Comparison of ENCODE assay signal across 22 mouse cellular contexts in the genomic region with DNA sequence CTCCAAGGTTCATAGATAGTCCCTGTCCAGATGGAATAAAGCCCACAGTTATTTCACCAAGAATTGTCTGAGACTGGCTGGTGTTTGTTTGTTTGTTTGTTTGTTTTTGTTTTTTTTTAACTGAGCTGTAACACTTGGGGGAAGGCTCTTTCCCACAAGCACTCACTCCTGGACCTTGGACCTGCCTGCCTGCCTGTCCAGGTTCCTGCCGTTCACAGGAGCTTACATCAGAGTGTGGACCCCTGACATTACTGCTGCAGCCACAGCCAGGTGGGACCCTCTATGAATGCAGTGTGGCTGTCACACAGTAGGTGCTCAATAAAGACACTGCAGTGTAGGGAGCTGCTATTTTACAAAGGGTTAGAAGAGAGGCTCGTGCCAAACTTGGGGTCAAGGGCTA.
"Had no signal": no experiment of that assay in that cellular context is flagged by ENCODE, and none has a peak within 500 bp of the region (broad histone marks: within the 10 kb centered on the region; RNA-seq: fewer than 3 reads in every experiment).

No protein-coding gene starts in this region.

- H3K4me2 ChIP-seq: forebrain, embryonic 15.5 days; heart, embryonic 12.5 days; hindbrain, embryonic 12.5 days; hindbrain, embryonic 14.5 days; intestine, embryonic 15.5 days; limb, embryonic 13.5 days; limb, embryonic 15.5 days; liver, embryonic 12.5 days had no signal

- H3K36me3 ChIP-seq: forebrain, embryonic 15.5 days; heart, embryonic 10.5 days; hindbrain, embryonic 10.5 days; hindbrain, embryonic 12.5 days; intestine, embryonic 15.5 days; limb, embryonic 13.5 days; liver, embryonic 12.5 days had no signal

- H3K27me3 ChIP-seq: forebrain, embryonic 15.5 days; heart, embryonic 12.5 days; hindbrain, embryonic 12.5 days; intestine, embryonic 15.5 days; limb, embryonic 13.5 days; limb, embryonic 15.5 days; liver, embryonic 12.5 days had no signal

- DNase-seq: forebrain, postnatal 0 days; gastrocnemius, postnatal 14 days; heart, adult 18-20 months; heart, postnatal 10 days; heart, postnatal 4 days; layer of hippocampus, adult 9-11 months; layer of hippocampus, postnatal 36 days; left cerebral cortex, postnatal 4 days had no signal

- H3K9me3 ChIP-seq: forebrain, embryonic 15.5 days; heart, embryonic 10.5 days; heart, embryonic 12.5 days; hindbrain, embryonic 10.5 days; hindbrain, embryonic 12.5 days; intestine, embryonic 15.5 days; limb, embryonic 15.5 days; liver, embryonic 12.5 days had no signal

- H3K4me3 ChIP-seq: forebrain, embryonic 15.5 days; heart, embryonic 10.5 days; heart, embryonic 12.5 days; hindbrain, embryonic 10.5 days; hindbrain, embryonic 12.5 days; intestine, embryonic 15.5 days; limb, embryonic 13.5 days; limb, embryonic 15.5 days; liver, embryonic 12.5 days had no signal

- H3K9ac ChIP-seq: forebrain, embryonic 15.5 days; forebrain, postnatal 0 days; heart, embryonic 12.5 days; hindbrain, embryonic 12.5 days; hindbrain, embryonic 14.5 days; intestine, embryonic 15.5 days; limb, embryonic 13.5 days; limb, embryonic 15.5 days; liver, embryonic 12.5 days; liver, embryonic 14.5 days had no signal

- H3K27ac ChIP-seq: forebrain, embryonic 15.5 days; heart, embryonic 10.5 days; hindbrain, embryonic 10.5 days; hindbrain, embryonic 12.5 days; hindbrain, embryonic 14.5 days; intestine, embryonic 15.5 days; limb, embryonic 13.5 days; limb, embryonic 15.5 days; liver, embryonic 12.5 days; liver, embryonic 14.5 days had no signal

- H3K4me1 ChIP-seq: heart, embryonic 10.5 days; heart, embryonic 12.5 days; hindbrain, embryonic 12.5 days; intestine, embryonic 15.5 days; limb, embryonic 13.5 days; limb, embryonic 15.5 days; liver, embryonic 12.5 days had no signal

- ATAC-seq: forebrain, embryonic 15.5 days; forebrain, postnatal 0 days; hindbrain, embryonic 16.5 days; inflammation-experienced regulatory T-cells, adult 6 months; intestine, embryonic 15.5 days; intestine, postnatal 0 days; liver, embryonic 12.5 days had no signal
